Mouse (Mus musculus): Measurements from ENCODE around the gene Dscam.

Dscam gene

GRCm38 (mm10) chr16:96722135-96722534 is 448.4 kb downstream of the Dscam start:
- peak; percentile 27 for DNase-seq (ENCODE audit: low spot score)

GRCm38 (mm10) chr16:96721241-96721640 is 449.3 kb downstream of the Dscam start:
- DNase-seq (ENCODE audit: low spot score), result peak; percentile 73

- DNase-seq (ENCODE audit: low spot score), result no peak
These were observed 449.9 kb downstream of the Dscam start for GRCm38 (mm10) chr16:96720666-96721065.

GRCm38 (mm10) chr16:96718221-96718620 is 452.3 kb downstream of the Dscam start:
- no peak for DNase-seq (ENCODE audit: low spot score)

GRCm38 (mm10) chr16:96716633-96717032 is 453.9 kb downstream of the Dscam start:
- DNase-seq (ENCODE audit: low spot score), result no peak

- no peak for DNase-seq (ENCODE audit: low spot score)
These were observed 458.6 kb downstream of the Dscam start for GRCm38 (mm10) chr16:96711935-96712334.

- DNase-seq (ENCODE audit: low spot score), result no peak
These were observed 470.0 kb downstream of the Dscam start for GRCm38 (mm10) chr16:96700551-96700950.

- DNase-seq (ENCODE audit: low spot score), result no peak
These were observed 474.7 kb downstream of the Dscam start for GRCm38 (mm10) chr16:96695882-96696281.

- DNase-seq (ENCODE audit: low spot score), result no peak
These were observed 479.0 kb downstream of the Dscam start for GRCm38 (mm10) chr16:96691576-96691975.

- DNase-seq (ENCODE audit: low spot score), result no peak
These were observed 480.5 kb downstream of the Dscam start for GRCm38 (mm10) chr16:96690052-96690451.

- DNase-seq (ENCODE audit: low spot score), result no peak
These were observed 481.1 kb downstream of the Dscam start for GRCm38 (mm10) chr16:96689419-96689818.

- DNase-seq (ENCODE audit: low spot score), result no peak
These were observed 485.5 kb downstream of the Dscam start for GRCm38 (mm10) chr16:96685065-96685464.

- DNase-seq (ENCODE audit: low spot score), result peak; percentile 87
These were observed 486.0 kb downstream of the Dscam start for GRCm38 (mm10) chr16:96684581-96684980.

- no peak for DNase-seq (ENCODE audit: low spot score)
These were observed 488.1 kb downstream of the Dscam start for GRCm38 (mm10) chr16:96682289-96682972.

- DNase-seq (ENCODE audit: low spot score), result no peak
These were observed 490.6 kb downstream of the Dscam start for GRCm38 (mm10) chr16:96679981-96680380.

- no peak for DNase-seq (ENCODE audit: low spot score)
These were observed 493.1 kb downstream of the Dscam start for GRCm38 (mm10) chr16:96677471-96677870.

- no peak for DNase-seq (ENCODE audit: low spot score)
These were observed 493.9 kb downstream of the Dscam start for GRCm38 (mm10) chr16:96676663-96677062.

- no peak for DNase-seq (ENCODE audit: low spot score)
These were observed 497.2 kb downstream of the Dscam start for GRCm38 (mm10) chr16:96673191-96673847.

- peak; percentile 84 for DNase-seq (ENCODE audit: low spot score)
These were observed 498.8 kb downstream of the Dscam start for GRCm38 (mm10) chr16:96671603-96672374.

- no peak for DNase-seq (ENCODE audit: low spot score)
These were observed 500.8 kb downstream of the Dscam start for GRCm38 (mm10) chr16:96669706-96670105.

GRCm38 (mm10) chr16:96668478-96668877 is 502.1 kb downstream of the Dscam start:
- no peak for DNase-seq (ENCODE audit: low spot score)

GRCm38 (mm10) chr16:96661073-96661472 is 509.5 kb downstream of the Dscam start:
- DNase-seq (ENCODE audit: low spot score), result no peak

- no peak for DNase-seq (ENCODE audit: low spot score)
These were observed 511.3 kb downstream of the Dscam start for GRCm38 (mm10) chr16:96659275-96659674.

Measured in MN1 (cell line).